Mouse (Mus musculus) kidney, adult 2 months (tissue): ENCODE results near the gene Gm10647.
"Not testable (repeated sequence)": the region's sequence is repeated elsewhere in the genome, so short reads cannot be mapped to it uniquely, and the experiment has no call there.

Source experiments
- CTCF ChIP-seq: fragments of 200-500 bp; conservative IDR thresholded peaks from 2 replicates; pipeline ENCODE4 v1.5.1; 2011; ENCODE audit warnings: low read depth, mild to moderate bottlenecking, control low read depth, low read length, moderate library complexity, mixed read lengths; ENCODE audit not compliant: insufficient read depth, insufficient read length
- POLR2A ChIP-seq: fragments of 200-500 bp; IDR thresholded peaks from one replicate; pipeline ENCODE4 v1.6.1; 2011; ENCODE audit warnings: low read depth, low read length, control low read depth

DNA sequence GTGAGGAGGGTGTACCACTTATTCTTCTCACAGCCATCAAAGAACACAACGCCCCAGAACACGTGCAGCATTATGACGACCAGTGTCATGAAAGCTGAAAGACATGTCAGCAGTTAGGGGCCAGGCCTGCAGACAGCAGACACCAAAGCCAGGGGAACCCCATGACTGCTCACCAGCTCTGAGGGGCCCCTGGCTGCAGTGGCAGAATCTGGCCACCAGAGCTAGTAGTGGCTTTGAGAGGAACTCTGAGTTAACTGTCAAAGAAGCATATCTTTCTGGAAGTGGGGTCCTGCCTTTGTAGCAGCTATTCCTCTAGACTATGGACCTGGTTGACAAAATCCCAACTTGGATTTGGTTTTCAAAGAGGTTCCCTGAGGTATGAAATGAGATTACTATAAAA is 12.3 kb upstream of the Gm10647 start:
- TF ChIP-seq CTCF = 0 out of 2 replicates have a peak, but pooled peaks have one; percentile 9
- TF ChIP-seq POLR2A = not testable (repeated sequence)
